Mouse (Mus musculus) frontal cortex, adult 2 months (tissue): ENCODE measurements around the gene Ccdc106. TPM values are rescaled to one million over a fixed set of nuclear protein-coding genes. Genes with fewer than 3 reads are reported as not detected.
A peak's percentile ranks its signal among the peaks of the same experiment; 100 is the strongest.
"Not testable (repeated sequence)": the region's sequence is repeated elsewhere in the genome, so short reads cannot be mapped to it uniquely, and the experiment has no call there.

Experiments
- DNase-seq, 2 experiments: peaks; one replicate each; pipeline ENCODE4 v3.0.0; 2022; ENCODE audit warnings: low spot score in 1 of 2; ENCODE audit errors: extremely low spot score in 1 of 2
- polyA plus RNA-seq: library from polyadenylated mRNA; depleted of rRNA; stranded (reverse); fragments of >200 nt; gene quantifications from 2 replicates; pipeline ENCODE4 v1.2.3, GENCODE M21; 2012

Ccdc106 gene
- polyA plus RNA-seq, 1 experiment: 81.7 TPM

- peak; percentile 89 to 93 for DNase-seq
These were observed 5.0 kb upstream of the Ccdc106 start, which contains the start of gene Gm44973 for GRCm38 (mm10) chr7:5015118-5016001. Gm44973 (plus strand) TSS chr7:5015496.

- no peak for DNase-seq
These were observed 4.3 kb upstream of the Ccdc106 start for GRCm38 (mm10) chr7:5016057-5016456.

GRCm38 (mm10) chr7:5016920-5017319, 3.4 kb upstream of the Ccdc106 start:
- DNase-seq: no peak

- no peak for DNase-seq
These were observed 3.0 kb upstream of the Ccdc106 start for GRCm38 (mm10) chr7:5017352-5017751.

- no peak for DNase-seq
These were observed 2.4 kb upstream of the Ccdc106 start for GRCm38 (mm10) chr7:5017931-5018330.

- not testable (repeated sequence) for DNase-seq
These were observed 777 bp upstream of the Ccdc106 start for GRCm38 (mm10) chr7:5019576-5019975.

GRCm38 (mm10) chr7:5020685-5021084, 332 bp downstream of the Ccdc106 start:
- no peak for DNase-seq

- DNase-seq: no peak
These were observed 844 bp downstream of the Ccdc106 start for GRCm38 (mm10) chr7:5021197-5021596.

GRCm38 (mm10) chr7:5029543-5029942, 9.2 kb downstream of the Ccdc106 start:
- no peak for DNase-seq

GRCm38 (mm10) chr7:5029946-5030345, 9.6 kb downstream of the Ccdc106 start:
- DNase-seq: no peak

- DNase-seq: no peak
These were observed 10.4 kb downstream of the Ccdc106 start for GRCm38 (mm10) chr7:5030554-5031275.

GRCm38 (mm10) chr7:5031496-5031895, 11.1 kb downstream of the Ccdc106 start:
- no peak for DNase-seq

GRCm38 (mm10) chr7:5033818-5034217, 13.5 kb downstream of the Ccdc106 start, which contains the start of gene 4632433K11Rik:
4632433K11Rik (plus strand) TSS chr7:5034118.
- DNase-seq: no peak

GRCm38 (mm10) chr7:5035628-5036027, 15.3 kb downstream of the Ccdc106 start:
- no peak for DNase-seq

- no peak for DNase-seq
These were observed 15.8 kb downstream of the Ccdc106 start for GRCm38 (mm10) chr7:5036136-5036535.

- DNase-seq: no peak
These were observed 16.7 kb downstream of the Ccdc106 start for GRCm38 (mm10) chr7:5037026-5037425.

- no peak for DNase-seq
These were observed 17.1 kb downstream of the Ccdc106 start for GRCm38 (mm10) chr7:5037467-5037866.

GRCm38 (mm10) chr7:5038109-5038732, 17.9 kb downstream of the Ccdc106 start, which contains the start of gene Zfp784:
Zfp784 (minus strand) TSS chr7:5038446.
- peak; percentile 81 to 90 for DNase-seq

GRCm38 (mm10) chr7:5038940-5039339, 18.6 kb downstream of the Ccdc106 start:
- no peak for DNase-seq

GRCm38 (mm10) chr7:5044981-5045380, 24.6 kb downstream of the Ccdc106 start:
- DNase-seq: no peak

- DNase-seq: no peak
These were observed 25.8 kb downstream of the Ccdc106 start for GRCm38 (mm10) chr7:5046112-5046511.
